Mouse (Mus musculus) splenic B cell, adult 2 months (primary cell): ENCODE data around the gene Gm813.
"Not testable (repeated sequence)": the region's sequence is repeated elsewhere in the genome, so short reads cannot be mapped to it uniquely, and the experiment has no call there.

Experiments used
- DNase-seq: peaks from one replicate; pipeline ENCODE4 v3.0.0-alpha.2; 2011; ENCODE audit warnings: low read depth, low spot score
- H3K27me3 ChIP-seq: 2 replicates; pipeline ENCODE4 v1.6.1; 2012; ENCODE audit warnings: mild to moderate bottlenecking, low read length, moderate library complexity, mixed read lengths; ENCODE audit not compliant: control insufficient read depth, poor library complexity, insufficient read depth, severe bottlenecking
- H3K36me3 ChIP-seq: 2 replicates; pipeline ENCODE4 v1.6.1; 2012; ENCODE audit warnings: mild to moderate bottlenecking, low read length, moderate library complexity, mixed read lengths; ENCODE audit not compliant: control insufficient read depth, poor library complexity, insufficient read depth, severe bottlenecking

Gene Gm813

GRCm38 (mm10) chr16:58616878-58617277 lies at the start of gene Gm813:
Gm813 (minus strand) TSS chr16:58616978.
- no peaks in the 10 kb centered on the region for H3K27me3 ChIP-seq
- H3K36me3 ChIP-seq: no peaks in the 10 kb centered on the region
- no peak for DNase-seq

GRCm38 (mm10) chr16:58665137-58665536 lies 48.4 kb upstream of the Gm813 start:
- not testable (repeated sequence) for H3K36me3 ChIP-seq, DNase-seq, H3K27me3 ChIP-seq

- DNase-seq: no peak
- Histone ChIP-seq H3K36me3 (no peaks in the 10 kb centered on the region), H3K27me3 (no peaks in the 10 kb centered on the region)
Measured at GRCm38 (mm10) chr16:58663816-58664215, 47.0 kb upstream of the Gm813 start.

GRCm38 (mm10) chr16:58663021-58663420 lies 46.2 kb upstream of the Gm813 start:
- peak; percentile 61 for DNase-seq
- no peaks in the 10 kb centered on the region for H3K27me3 ChIP-seq
- no peaks in the 10 kb centered on the region for H3K36me3 ChIP-seq

GRCm38 (mm10) chr16:58662287-58662791 lies 45.6 kb upstream of the Gm813 start:
- DNase-seq: no peak
- no peaks in the 10 kb centered on the region for H3K36me3 ChIP-seq
- no peaks in the 10 kb centered on the region for H3K27me3 ChIP-seq

GRCm38 (mm10) chr16:58661826-58662225 lies 45.0 kb upstream of the Gm813 start:
- no peaks in the 10 kb centered on the region for H3K27me3 ChIP-seq
- no peak for DNase-seq

GRCm38 (mm10) chr16:58658668-58659067 lies 41.9 kb upstream of the Gm813 start:
- H3K36me3 ChIP-seq: no peaks in the 10 kb centered on the region
- no peaks in the 10 kb centered on the region for H3K27me3 ChIP-seq
- DNase-seq: no peak

More at GRCm38 (mm10) chr16:58661826-58662225, 45.0 kb upstream of the Gm813 start:
- no peaks in the 10 kb centered on the region for H3K36me3 ChIP-seq

- no peak for DNase-seq
- Histone ChIP-seq H3K36me3 (no peaks in the 10 kb centered on the region), H3K27me3 (no peaks in the 10 kb centered on the region)
Measured at GRCm38 (mm10) chr16:58656526-58656925, 39.7 kb upstream of the Gm813 start.

- DNase-seq: no peak
- no peaks in the 10 kb centered on the region for H3K36me3 ChIP-seq
- no peaks in the 10 kb centered on the region for H3K27me3 ChIP-seq
Measured at GRCm38 (mm10) chr16:58655751-58656150, 39.0 kb upstream of the Gm813 start.

GRCm38 (mm10) chr16:58649979-58650378 lies 33.2 kb upstream of the Gm813 start:
- DNase-seq: no peak
- no peaks in the 10 kb centered on the region for H3K27me3 ChIP-seq
- no peaks in the 10 kb centered on the region for H3K36me3 ChIP-seq

- no peak for DNase-seq
- Histone ChIP-seq H3K36me3 (no peaks in the 10 kb centered on the region), H3K27me3 (no peaks in the 10 kb centered on the region)
Measured at GRCm38 (mm10) chr16:58638689-58639175, 22.0 kb upstream of the Gm813 start, which contains the start of gene E330017A01Rik. E330017A01Rik (minus strand) TSS chr16:58638739.

GRCm38 (mm10) chr16:58638016-58638415 lies 21.2 kb upstream of the Gm813 start:
- no peak for DNase-seq
- Histone ChIP-seq H3K36me3 (no peaks in the 10 kb centered on the region), H3K27me3 (no peaks in the 10 kb centered on the region)

GRCm38 (mm10) chr16:58637448-58637847 lies 20.7 kb upstream of the Gm813 start:
- no peak for DNase-seq
- H3K36me3 ChIP-seq: no peaks in the 10 kb centered on the region
- H3K27me3 ChIP-seq: no peaks in the 10 kb centered on the region

- Histone ChIP-seq H3K27me3 (no peaks in the 10 kb centered on the region), H3K36me3 (no peaks in the 10 kb centered on the region)
- no peak for DNase-seq
Measured at GRCm38 (mm10) chr16:58635866-58636265, 19.1 kb upstream of the Gm813 start.

- Histone ChIP-seq H3K36me3 (no peaks in the 10 kb centered on the region), H3K27me3 (no peaks in the 10 kb centered on the region)
- no peak for DNase-seq
Measured at GRCm38 (mm10) chr16:58629736-58630135, 13.0 kb upstream of the Gm813 start.

GRCm38 (mm10) chr16:58628968-58629367 lies 12.2 kb upstream of the Gm813 start:
- no peaks in the 10 kb centered on the region for H3K36me3 ChIP-seq
- H3K27me3 ChIP-seq: no peaks in the 10 kb centered on the region
- DNase-seq: no peak
